Mouse (Mus musculus) layer of hippocampus, adult 9-10 months (tissue): ENCODE results near the gene Cers2.
A peak's percentile ranks its signal among the peaks of the same experiment; 100 is the strongest.

ENCODE experiments used
- DNase-seq: peaks from one replicate; pipeline ENCODE4 v3.0.0; 2022; ENCODE audit warnings: low spot score

Cers2 gene

DNA sequence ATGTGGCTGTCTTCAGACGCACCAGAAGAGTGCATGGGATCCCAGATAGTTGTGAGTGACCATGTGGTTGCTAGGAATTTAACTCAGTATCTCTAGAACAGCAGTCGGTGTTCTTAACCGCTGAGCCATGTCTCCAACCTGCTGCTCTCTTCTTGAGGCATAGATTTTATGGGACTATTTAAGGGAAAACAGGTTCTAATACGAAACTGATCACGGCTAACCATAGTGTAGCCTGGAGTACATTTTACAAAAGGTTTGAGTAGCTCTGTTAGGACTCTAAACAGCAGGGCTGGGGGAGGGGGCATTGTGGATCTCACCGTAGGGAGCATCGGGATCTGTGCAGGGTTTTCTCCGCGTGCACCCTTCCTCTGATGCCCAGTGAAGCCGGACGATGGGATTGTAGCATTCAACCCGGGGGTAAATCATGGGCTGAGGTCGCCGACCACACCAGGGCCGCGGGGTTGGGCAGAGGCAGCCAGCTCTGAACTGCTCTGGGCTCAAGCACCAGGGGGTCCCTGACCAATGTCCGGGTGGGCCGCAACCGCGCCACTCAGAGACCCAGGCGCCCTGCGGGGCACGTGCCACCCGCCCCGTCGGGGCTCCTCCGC is at the start of gene Cers2:
TSS of gene Cers2 (plus strand) at position 306 of the 608 bp plus-strand sequence.
- no peak for DNase-seq

- no peak for DNase-seq
These were observed 48.5 kb upstream of the Cers2 start for GRCm38 (mm10) chr3:95266052-95266451.

GRCm38 (mm10) chr3:95267855-95268254 is 46.7 kb upstream of the Cers2 start:
- no peak for DNase-seq

DNA sequence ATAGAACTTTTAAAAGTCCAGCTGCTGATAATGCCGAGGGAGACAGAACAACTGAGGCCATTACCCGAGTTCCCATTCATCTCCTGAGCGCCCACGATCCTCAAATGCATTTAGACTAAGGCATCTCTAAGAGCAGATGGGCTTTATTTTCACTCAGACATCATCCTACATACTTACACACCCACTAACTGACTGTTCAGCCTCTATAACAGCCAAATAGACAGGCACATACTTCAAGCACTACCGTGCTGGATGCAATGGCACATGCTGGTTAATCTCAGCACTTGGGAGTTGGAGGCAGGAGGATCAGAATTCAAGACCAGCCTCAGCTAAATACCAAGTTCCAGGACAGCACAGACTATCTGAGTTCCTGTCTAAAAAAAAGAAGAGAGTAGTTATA is 44.8 kb upstream of the Cers2 start:
- no peak for DNase-seq

DNA sequence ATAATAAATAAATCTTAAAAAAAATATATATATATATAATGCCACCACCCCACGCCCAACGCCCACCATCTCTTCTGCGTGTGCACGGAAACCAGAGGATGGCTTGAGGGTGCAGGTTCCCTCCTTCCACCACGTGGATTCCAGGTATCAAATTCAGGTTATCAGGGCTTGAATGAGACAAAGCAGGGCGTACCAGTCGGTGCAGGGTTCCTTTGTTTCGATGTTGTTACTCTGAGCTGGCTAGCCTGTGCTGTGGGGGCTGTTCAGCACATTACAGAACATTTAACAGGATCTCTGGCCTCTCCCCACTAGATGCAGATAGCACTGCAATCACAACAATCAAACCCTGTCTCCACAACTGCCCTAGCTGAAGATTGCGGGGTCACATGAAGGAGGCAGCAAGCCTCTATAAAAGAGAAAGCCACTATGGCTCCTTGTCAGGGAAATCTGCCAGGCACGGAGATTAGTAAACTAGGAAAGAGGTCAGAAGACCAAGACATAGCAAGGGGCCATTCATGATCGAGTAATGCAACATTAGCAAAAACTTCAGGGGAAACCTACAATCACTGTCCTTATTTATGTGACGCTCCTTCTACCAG is 43.7 kb upstream of the Cers2 start:
- no peak for DNase-seq

- DNase-seq = no peak
These were observed 41.1 kb upstream of the Cers2 start for GRCm38 (mm10) chr3:95273471-95273870.

DNA sequence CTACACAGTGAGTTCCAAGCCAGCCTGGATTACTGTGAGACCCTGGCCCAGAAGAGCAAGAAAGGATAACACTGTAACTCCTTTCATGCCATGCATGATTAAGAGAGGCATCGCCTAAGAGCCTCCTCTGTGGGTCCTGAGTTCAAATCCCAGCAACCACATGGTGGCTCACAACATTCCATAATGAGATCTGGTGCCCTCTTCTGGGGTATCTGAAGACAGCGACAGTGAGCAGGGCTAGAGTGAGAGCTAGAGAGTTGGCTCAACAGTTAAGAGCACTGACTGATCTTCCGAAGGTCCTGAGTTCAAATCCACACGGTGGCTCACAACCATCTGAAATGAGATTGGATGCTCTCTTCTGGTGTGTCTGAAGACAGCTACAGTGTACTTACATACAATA is 40.1 kb upstream of the Cers2 start:
- no peak for DNase-seq

DNA sequence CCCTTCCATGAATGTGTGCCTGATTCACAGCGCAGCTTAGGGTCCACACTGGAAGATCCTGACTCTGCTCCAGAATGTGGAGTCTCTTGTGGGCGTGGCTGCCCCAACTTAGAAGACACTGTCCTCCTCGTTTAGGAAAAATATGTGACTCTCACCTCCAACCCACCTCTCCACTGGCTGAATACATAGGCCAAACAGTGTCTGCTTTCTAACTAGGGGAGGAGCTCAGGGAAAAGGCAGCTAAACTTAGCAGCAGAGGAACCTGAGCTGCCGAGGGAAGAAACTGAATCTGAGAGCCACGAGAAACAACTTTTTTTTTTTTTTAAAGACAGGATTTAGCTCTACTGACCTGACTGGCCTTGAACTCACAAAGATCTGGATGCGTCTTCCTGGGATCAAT is 39.4 kb upstream of the Cers2 start:
- no peak for DNase-seq

- no peak for DNase-seq
These were observed 38.1 kb upstream of the Cers2 start for GRCm38 (mm10) chr3:95276428-95276934.

DNA sequence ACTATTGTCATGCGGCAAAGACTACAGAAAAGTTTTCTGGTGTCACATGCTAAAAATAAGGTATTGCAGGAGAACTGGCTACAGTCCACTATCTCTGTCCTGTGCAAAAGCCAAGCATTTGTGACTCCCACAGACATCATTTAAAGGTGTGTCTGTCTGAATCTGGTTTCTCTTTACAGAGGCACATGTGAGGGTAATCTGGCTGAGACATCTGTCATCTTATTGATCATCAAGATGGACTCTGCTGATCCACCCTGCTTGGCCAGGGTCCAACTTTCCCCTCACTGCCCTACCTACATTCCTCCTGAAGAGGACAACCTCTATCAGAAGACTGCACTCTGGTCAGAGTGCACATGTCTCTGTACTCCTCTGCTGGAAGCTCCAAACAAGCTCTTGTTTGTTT is 37.4 kb upstream of the Cers2 start:
- no peak for DNase-seq

- DNase-seq = no peak
These were observed 33.8 kb upstream of the Cers2 start for GRCm38 (mm10) chr3:95280747-95281146.

DNA sequence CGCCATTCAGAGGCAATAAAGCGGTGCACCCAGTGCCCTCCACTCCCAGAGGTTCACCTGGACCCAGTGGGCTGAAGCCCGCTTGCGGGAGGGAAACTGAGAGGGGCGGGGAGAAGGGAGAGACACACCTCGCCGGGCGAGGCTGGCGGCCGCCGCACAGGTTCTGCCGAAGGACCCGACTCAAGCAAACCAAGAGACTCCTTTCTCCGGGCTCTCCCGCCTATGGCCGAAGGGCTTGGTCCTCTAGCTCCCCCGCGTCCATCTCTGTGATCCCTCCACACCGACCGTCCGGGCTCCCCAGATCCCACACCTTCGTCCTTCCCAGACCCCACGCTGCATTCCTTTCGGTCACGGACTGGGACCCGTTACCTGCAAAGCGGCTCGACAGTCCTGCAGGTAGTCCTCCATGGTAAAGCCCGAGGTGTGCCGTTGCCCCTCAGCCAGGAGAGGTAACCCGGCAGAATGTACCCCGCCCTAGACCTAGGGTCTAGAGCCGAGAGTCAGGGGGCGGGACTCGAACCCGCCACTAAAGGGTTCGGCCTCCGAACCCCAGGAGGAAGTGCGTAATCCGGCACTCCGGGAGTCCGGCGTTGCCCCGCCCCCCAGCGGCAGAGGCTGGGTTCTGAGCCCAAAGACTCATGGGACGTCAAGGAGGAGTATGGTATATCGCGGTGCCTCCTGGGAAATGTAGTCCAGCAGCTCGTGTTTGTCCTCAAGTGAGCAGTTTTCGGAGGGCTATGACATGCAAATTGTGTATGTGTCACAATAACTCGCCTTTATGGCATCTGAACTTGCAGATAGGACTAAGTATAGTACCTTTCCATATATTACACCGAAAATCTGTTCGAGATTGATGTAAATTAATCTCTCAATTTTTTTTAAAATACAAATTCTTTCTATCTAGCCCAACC is 33.1 kb upstream of the Cers2 start, which contains the start of the genes Mindy1 and Prune1:
TSS of gene Mindy1 (plus strand) at position 130 of the 911 bp plus-strand sequence.
TSS of gene Prune1 (minus strand) at position 861 of the 911 bp plus-strand sequence.
- DNase-seq = peak; percentile 92

- no peak for DNase-seq
These were observed 32.2 kb upstream of the Cers2 start for GRCm38 (mm10) chr3:95282381-95282864.

DNA sequence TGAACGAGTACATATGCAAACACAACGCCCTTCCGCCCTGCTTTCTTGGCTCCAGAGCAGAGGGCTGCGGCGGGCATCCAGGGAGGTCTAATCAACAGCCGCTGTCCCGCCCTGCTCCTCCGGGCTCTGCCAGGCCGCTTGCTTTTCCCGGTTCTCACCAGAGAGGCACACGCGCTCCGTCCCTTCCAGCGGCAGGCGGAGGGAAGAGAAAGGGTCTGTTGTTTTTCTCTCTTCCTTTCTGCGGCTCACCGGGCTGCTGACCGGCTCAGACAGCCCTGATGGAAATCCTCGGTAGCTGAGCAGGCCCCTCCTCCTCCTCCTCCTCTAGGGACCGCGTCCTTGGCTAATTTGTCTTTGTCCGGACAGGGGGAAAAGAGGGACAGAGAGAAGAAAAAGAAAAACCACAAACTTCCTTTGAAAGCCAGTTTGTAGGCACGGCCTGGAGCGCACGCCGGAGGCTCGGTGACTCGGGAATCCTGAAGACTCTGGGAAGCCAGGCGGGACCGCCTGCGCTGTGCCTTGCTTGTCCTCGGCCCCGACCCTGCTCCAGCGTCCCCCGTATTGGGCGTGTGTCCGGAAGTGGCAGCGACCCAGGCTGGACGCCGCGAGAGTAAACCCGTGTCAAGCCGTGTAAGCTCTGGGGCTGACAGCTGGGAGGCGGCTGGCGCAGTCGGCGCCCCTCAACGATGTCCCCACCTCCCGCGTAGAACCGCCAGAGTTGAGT is 31.6 kb upstream of the Cers2 start:
- no peak for DNase-seq

GRCm38 (mm10) chr3:95283589-95283941 is 31.0 kb upstream of the Cers2 start:
- no peak for DNase-seq

DNA sequence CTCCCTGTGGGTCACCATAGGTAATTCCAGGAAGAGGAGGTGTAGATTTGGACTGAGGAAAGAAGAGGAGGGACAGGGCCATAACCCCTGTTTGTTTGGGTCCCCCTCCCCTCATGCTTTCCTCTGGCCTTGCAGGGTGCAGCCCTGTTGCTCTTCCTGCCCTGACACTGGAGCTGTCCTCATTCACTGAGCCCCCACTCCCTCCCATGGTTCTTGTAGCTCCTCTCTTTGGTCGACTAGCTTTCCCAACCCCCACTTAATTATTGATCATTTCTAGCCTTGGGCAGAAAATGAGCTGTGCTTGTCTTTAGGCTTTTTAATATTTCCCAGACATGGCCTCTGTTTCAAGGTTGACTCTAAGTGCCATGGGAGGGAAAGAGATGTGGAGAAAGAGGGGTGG is 30.5 kb upstream of the Cers2 start:
- no peak for DNase-seq

GRCm38 (mm10) chr3:95284501-95285281 is 29.9 kb upstream of the Cers2 start:
- DNase-seq = no peak

DNA sequence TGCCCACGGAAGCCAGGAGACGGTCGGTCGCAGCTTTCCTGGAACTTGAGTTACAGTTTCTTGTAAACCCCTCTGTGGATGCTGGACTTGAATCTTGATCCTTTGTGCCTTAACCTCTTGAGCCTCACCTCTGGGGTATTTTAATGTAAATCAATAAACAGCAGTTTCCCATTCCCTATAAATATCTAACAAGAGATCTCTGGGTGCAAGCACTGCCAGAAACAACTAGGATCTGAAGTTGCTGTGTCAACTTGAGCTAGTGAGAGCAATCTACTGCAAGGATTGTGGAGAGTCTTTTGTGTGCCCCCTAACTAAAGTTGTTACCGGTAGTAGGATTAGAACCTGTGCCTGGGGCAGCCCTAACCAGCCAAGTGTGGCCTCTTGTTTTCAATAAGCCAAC is 29.2 kb upstream of the Cers2 start:
- DNase-seq = no peak

GRCm38 (mm10) chr3:95286011-95286410 is 28.6 kb upstream of the Cers2 start:
- DNase-seq = no peak

- DNase-seq = no peak
These were observed 28.1 kb upstream of the Cers2 start for GRCm38 (mm10) chr3:95286510-95286909.

DNA sequence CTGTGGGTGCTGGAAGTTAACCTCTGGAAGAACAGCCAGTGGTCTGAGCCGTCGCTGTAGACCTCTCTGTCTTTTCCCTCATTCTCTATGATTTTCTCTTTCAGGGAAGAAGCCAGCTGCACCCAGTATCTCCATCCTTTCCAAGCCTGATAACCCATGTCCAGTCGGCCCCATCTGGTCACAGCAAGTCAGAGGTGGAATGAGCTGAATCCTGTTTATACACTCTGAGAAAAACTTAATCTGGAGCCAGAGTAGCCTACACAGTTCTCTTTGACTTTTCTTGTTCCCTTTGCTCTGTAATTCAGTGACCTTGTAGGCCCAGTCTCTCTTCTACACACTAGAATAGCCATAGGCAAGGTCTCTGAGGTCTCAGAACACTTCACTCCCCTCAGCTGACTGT is 27.1 kb upstream of the Cers2 start:
- no peak for DNase-seq
